Mouse (Mus musculus) splenic B cell, adult 2 months (primary cell): ENCODE data around the gene Olfr551.

ENCODE experiments used
- DNase-seq: peaks from one replicate; pipeline ENCODE4 v3.0.0-alpha.2; 2011; ENCODE audit warnings: low read depth, low spot score
- H3K27me3 ChIP-seq: 2 replicates; pipeline ENCODE4 v1.6.1; 2012; ENCODE audit warnings: mild to moderate bottlenecking, low read length, moderate library complexity, mixed read lengths; ENCODE audit not compliant: control insufficient read depth, poor library complexity, insufficient read depth, severe bottlenecking
- H3K36me3 ChIP-seq: 2 replicates; pipeline ENCODE4 v1.6.1; 2012; ENCODE audit warnings: mild to moderate bottlenecking, low read length, moderate library complexity, mixed read lengths; ENCODE audit not compliant: control insufficient read depth, poor library complexity, insufficient read depth, severe bottlenecking

Olfr551 gene

DNA sequence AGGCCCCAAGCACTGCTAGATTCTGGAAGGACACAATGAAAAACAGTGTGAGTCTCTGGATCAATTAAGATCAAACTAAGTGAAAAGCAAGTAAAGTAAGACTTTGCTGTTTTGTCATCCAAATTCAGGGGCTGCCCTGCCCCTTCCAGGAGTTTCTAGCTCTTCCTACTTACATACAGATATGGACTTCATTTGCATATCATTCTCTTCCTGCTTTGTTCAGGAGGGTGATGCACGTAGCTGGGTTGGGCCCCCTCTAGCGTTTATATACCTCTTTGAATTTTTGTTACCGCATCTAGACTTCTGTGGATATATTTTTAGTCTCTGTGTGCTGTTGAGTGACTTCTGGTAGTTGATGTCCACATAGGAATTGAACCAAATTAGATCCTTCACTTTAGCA is 50.4 kb downstream of the Olfr551 start:
- no peak for DNase-seq
- H3K36me3 ChIP-seq = no peaks in the 10 kb centered on the region
- no peaks in the 10 kb centered on the region for H3K27me3 ChIP-seq

DNA sequence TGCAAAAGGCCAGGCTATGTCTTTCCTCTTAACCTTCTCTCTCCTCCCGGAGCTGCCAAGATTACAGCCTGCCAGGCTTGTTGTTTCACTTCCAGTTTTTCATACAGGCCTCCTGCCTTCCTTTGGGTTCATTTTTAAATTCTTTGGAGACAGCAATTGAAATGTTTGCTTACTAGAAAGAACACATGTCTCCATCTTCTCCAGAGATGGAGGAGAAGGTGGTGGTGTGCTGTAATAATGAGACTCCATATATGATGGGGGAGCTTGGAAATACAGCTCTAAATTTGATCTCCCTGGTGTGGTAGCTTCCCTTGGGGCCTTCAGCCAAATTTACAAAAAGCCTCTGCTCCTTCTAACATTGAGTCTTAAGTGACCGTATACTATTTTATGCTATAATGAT is 51.1 kb downstream of the Olfr551 start, which contains the start of gene Olfr548-ps1:
Olfr548-ps1 (plus strand) TSS at position 301 of the 400 bp plus-strand sequence.
- Histone ChIP-seq H3K27me3 (no peaks in the 10 kb centered on the region), H3K36me3 (no peaks in the 10 kb centered on the region)
- DNase-seq = no peak

DNA sequence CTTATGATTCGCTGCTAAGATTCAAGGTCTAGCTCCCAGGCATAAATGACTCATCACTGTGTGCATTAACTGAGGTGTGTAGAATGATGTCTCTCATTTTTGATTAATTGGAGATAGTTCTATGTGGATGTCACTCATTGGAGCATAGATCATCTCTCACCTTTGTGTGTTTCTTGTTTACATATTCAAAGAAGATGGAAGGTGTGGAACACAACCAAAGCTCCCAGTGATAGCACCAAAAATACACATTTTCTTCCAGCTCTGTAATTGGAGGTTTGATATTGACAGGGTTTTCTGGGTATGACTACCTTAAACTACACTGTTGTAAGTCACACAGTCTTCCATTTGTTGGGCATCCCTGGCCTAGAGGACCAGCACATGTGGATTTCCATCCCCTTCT is 57.2 kb downstream of the Olfr551 start, which contains the start of gene Olfr547:
Olfr547 (plus strand) TSS at position 301 of the 400 bp plus-strand sequence.
- Histone ChIP-seq H3K27me3 (no peaks in the 10 kb centered on the region), H3K36me3 (no peaks in the 10 kb centered on the region)

More for the DNA sequence above, 57.2 kb downstream of the Olfr551 start, which contains the start of gene Olfr547:
- no peak for DNase-seq
